Comparison of ENCODE assay signal across 8 mouse cellular contexts in the genomic region with DNA sequence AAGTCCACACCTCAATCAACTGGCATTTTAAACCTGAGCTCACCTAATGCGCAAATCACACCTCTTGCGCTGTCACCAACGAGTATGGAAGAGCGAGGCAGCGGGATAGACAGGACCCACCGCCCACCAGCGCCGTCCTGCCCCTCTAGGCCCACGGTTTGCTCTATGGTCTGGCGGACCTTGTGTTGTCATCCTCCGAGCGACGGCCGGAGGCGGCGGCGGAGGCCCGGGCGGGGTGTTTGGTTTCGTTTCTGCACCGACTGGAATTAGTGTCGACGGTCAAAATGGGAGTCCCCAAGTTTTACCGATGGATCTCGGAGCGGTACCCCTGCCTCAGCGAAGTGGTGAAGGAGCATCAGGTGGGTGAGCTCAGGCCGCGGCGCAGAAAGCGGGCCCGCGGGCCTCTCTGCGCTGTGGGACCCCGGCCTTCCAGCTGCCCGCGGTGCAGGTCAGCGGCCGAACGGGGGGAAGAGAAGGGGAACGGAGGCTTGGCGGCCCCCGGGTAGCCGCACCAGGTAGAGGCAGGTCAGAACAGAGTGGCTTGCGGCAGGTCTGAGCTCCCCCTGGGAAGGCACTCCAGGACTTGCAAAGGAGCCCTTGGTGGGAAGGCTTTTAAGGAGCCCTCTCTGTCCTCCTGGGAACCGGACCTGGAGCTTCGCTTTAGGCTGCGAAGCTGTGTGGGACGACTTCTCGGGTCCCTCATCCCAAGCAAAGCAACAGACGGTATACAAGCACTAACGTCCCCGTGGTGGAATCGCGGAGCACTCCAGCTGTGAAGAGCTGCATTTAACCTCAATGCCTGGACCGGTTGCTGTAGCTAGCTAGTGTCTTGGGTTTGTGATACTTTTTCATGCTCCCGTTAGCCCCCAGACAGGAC. TPM values are rescaled to one million over a fixed set of nuclear protein-coding genes. Genes with fewer than 3 reads are reported as not detected.
DNase-seq lines count a peak whose midpoint lies in the region; ATAC-seq lines count a peak whose summit lies in the region.

A gene (plus strand): TSS at position 176 of the 877 bp plus-strand sequence.

- ATAC-seq in inflammation-experienced regulatory T-cells, adult 6 months = peak; percentile 89
- peak; percentile 96 for ATAC-seq in megakaryocyte-erythroid progenitor cell, adult 5-6 weeks (replicated peaks; ENCODE audit: low FRiP score, low TSS enrichment, poor library complexity, severe bottlenecking)

- peak; percentile 92 for DNase-seq in adipocyte (ENCODE audit: low spot score)
- peak; percentile 98 for DNase-seq in embryo, embryonic 10 days (ENCODE audit: low spot score)
- DNase-seq in gastrocnemius, postnatal 14 days = peak; percentile 93
- DNase-seq in left cerebral cortex, postnatal 10 days (ENCODE audit: extremely low spot score in 1 of 2, low spot score in 2 of 2) = peak; percentile 87 to 94
- DNase-seq in right cerebral cortex, postnatal 25 days = peak; percentile 88
- peak; percentile 87 to 90 for DNase-seq in urinary bladder, postnatal 4 days (ENCODE audit: low spot score in 2 of 2)

- intact Hi-C loops in gastrocnemius, postnatal 14 days (cut with DNase I; ENCODE audit: low total_unique reads) = no loop called here
- intact Hi-C loops in left cerebral cortex, postnatal 10 days (cut with DNase I) = no loop called here

RNA-seq across cellular contexts. Expression of the gene that starts here (rescaled TPM):
- 10 to 100 TPM; 10.3 to 11.0 TPM for total RNA-seq in gastrocnemius, postnatal 14 days (2021)
- polyA plus RNA-seq in inflammation-experienced regulatory T-cells, adult 6 months (2017; shearing (Covaris generic)) = 10 to 100 TPM; 43.3 to 64.3 (median 51.5) TPM
- 10 to 100 TPM; 27.8 to 31.7 TPM for total RNA-seq in left cerebral cortex, postnatal 10 days (2021)
- 39.2 and 46.4 TPM in 2 replicates for total RNA-seq in megakaryocyte-erythroid progenitor cell, adult 5-6 weeks (2014; fragmentation: Nextera tagmentation)
- total RNA-seq in megakaryocyte-erythroid progenitor cell, adult 5-6 weeks (2017) = 22.8 and 33.1 TPM in 2 replicates

Comparison
In these comparisons a context has a peak if more than half of its experiments do, and no peak if none do; other contexts are left out.
1. Peak in every context shown above with its lines: DNase-seq and ATAC-seq.